Mouse (Mus musculus) cerebellum, postnatal 4 days (tissue): Measurements from ENCODE around the gene Rgcc.
A peak's percentile ranks its signal among the peaks of the same experiment; 100 is the strongest.

Experiments used
- DNase-seq, 2 experiments: peaks; one replicate each; pipeline ENCODE4 v3.0.0; 2022; ENCODE audit warnings: low spot score in 2 of 2, mixed read lengths in 1 of 2

The Rgcc gene

GRCm38 (mm10) chr14:79300641-79301350 is 649 bp downstream of the Rgcc start:
- DNase-seq: peak in 1 of 2 experiments; percentile 26

- no peak for DNase-seq
Observed at GRCm38 (mm10) chr14:79299796-79300195, 1.6 kb downstream of the Rgcc start.

DNA sequence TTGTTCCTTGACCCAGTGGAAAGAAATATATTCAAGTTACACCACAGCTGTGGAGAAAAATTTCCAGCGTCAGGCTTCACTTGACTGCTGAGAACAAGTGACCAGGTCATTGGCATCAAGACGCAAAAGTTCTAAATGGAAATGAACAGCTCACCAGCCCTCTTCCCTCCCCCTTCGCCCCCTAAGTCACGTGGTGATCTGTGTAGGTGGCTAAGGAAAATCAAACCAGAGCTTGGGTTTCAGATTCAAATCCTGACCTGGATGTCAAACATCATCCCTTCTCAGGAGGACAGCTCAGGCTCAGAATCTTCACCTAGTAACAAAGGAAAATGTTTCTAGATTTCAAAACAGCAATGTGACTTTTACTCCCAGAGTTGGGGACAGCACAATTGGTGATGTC is 2.2 kb downstream of the Rgcc start:
- no peak for DNase-seq

DNA sequence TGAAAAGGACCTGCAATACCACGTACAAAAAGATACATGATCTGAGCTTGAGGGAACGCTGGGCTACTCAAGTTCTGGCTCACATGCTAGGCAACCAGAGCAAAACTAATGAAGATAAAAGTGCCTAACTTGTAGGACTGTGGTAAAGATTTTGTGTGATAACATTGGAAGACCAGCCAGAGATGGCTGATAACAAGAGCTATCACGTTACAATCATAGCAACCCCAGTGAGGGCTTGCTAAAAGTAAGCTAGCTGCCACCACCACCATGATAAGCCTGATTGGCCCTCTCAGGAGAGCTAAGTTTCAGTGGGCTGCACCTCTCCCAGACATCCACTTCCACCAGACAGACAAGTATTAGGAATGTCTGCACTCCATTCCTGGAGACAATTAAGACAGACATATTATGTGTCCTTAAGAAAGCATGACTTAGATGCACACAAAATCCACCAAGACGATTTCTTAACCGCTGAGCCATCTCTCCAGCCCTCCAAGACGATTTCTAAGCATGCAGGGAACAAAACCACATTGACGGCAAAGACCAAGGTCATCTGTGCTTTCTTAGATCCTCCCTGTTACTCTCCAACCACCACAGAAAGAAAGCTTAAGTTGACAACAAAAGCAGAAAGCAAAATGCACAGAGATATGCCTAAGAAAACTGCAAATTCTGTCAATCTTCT is 3.0 kb downstream of the Rgcc start:
- no peak for DNase-seq

- no peak for DNase-seq
Observed at GRCm38 (mm10) chr14:79296836-79297235, 4.6 kb downstream of the Rgcc start.

DNA sequence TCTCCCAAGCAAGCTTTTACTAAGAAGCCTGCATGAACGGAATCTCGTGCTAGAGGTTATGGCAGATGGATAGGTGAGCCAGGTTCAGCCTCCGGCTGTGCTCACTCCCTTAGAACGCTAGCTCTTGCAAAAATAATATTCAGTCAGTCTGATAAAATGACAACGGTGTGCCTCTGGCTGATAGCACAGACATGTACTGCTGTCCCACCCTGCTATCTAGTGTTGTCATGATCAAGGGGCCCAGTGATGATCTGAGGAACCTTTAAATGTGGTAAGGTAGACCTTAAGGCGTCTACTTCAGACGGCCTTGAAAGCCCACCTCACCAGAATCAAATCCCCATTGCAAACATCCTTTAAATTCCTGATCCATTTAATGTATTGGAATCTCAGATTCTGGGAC is 5.2 kb downstream of the Rgcc start:
- no peak for DNase-seq

GRCm38 (mm10) chr14:79295579-79295978 is 5.9 kb downstream of the Rgcc start:
- no peak for DNase-seq

DNA sequence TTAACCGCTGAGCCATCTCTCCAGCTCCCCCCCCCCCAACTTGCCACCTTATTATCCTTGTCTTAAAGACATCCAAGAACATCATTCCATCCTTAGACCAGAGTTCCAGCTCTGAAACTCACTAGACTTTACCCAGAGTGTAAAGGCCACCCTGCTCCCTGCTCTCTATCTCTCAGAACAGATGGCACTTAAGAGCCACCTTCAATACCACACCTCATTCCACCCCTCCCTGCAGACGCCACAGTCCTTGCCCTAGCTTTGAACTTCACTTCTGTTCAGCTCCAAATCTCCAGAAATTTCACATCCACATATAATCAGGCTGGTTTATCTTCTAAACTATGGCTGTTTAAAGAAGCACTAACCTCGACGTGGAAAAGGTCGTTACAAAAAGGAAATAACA is 6.5 kb downstream of the Rgcc start:
- DNase-seq: no peak

DNA sequence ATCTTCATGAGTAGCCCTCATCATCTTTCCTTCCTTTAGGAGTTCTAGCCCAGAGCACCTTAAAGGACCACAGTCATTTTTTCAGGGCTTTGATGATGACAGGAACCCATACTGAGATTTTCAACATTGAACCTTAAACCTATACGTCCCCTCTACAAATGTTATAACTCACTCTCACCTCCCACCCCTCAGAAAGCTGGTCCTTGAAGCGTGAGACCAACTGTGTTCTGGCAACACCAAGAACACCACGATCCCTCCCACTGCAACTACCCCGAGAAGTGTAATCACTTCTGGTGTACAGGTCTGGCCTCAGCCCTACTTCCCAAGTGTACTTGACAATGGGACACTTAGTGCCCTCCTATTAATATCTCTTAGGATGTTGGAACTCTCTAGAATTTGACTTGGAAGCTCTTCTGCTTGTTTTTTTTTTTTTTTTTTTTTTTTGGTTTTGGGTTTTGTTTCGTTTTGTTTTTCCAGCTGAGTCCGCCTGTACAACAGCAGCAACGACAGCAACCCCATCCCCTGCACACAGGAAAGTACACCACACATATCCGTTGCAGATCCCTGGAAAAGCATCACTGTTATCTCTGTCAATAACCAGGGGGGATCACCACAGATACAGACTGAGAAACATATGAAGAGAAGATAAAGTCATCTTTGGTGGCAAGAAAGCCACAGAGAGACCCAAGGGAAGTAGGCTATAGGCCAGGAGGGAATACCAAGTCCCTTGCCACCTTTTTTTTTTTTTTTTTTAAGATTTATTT is 7.2 kb downstream of the Rgcc start:
- no peak for DNase-seq

GRCm38 (mm10) chr14:79293119-79293780 is 8.2 kb downstream of the Rgcc start:
- DNase-seq: peak in 1 of 2 experiments; percentile 31

DNA sequence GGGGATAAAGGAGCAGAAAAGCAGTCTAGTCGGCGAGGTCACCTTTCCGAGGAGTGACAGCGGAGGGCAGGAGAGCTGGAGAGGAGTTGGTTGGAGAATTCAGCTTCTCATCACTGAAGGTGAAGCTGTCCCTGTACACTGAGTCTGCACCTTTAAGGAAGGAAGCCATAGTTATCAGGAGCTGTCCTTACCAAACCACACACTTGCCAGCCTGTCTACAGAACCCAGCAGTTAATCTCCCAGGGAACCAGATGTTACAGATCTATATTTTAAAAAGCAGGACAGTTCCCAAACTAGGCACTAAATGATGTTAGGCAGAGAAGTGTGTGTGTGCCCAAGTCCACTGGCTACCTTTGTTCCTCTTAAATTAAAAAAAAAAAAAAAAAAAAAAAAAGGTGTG is 9.8 kb downstream of the Rgcc start:
- DNase-seq: no peak

DNA sequence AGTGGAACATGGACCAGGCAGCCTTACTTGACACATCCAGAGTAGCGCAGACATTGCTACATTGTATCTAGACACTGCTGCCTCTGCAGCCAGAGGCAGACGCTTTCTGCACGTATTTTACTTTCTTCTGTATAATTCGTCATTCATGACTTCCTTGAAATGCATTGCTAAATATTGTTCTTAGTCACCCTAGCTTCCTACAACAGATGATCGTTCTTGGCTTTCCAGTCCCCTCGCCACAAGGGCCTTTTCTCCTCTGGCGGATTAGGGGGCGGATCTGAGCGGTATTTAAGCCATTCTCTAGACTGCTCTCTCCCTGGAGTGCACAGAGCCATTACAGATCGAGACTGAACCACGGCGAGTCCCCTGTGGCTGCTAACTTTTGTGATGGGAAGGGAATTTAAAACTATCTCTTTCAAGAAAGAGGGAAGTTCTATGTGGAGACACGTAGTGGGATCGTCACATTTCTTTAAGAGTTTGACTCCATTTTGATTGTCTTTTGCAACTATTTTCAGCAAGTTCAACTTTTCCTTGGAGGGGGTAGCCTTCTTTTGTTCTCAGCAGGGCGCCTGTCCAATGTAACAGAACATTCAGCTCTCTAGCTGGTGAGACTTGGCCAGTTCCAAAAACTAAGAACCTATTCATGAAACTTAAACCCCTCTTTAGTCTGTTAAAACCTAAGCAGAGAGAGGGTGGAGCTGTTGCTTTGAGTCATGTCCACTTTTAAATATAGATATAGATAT is 10.6 kb downstream of the Rgcc start:
- DNase-seq: no peak

DNA sequence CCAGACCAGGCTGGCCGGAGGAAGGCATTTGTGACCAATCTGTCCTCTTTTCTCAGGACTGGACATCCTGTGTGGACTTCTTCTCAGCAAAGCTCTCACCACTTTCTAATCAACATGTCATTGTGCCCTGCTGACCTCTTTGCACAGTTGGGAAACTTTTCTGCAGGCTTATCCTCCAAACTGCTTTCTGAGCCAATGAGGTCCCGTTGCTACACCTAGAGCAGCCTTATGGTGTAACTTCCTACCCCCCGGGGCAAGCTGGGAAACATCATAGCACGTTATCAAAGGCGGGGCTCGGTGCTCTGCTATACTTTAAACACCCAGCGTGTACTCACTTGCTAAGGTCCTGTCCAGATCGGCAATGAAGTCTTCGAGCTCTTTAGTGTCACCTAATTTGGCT is 11.5 kb downstream of the Rgcc start:
- no peak for DNase-seq

- peak in 1 of 2 experiments; percentile 33 for DNase-seq
Observed at GRCm38 (mm10) chr14:79288280-79288679, 13.2 kb downstream of the Rgcc start.

DNA sequence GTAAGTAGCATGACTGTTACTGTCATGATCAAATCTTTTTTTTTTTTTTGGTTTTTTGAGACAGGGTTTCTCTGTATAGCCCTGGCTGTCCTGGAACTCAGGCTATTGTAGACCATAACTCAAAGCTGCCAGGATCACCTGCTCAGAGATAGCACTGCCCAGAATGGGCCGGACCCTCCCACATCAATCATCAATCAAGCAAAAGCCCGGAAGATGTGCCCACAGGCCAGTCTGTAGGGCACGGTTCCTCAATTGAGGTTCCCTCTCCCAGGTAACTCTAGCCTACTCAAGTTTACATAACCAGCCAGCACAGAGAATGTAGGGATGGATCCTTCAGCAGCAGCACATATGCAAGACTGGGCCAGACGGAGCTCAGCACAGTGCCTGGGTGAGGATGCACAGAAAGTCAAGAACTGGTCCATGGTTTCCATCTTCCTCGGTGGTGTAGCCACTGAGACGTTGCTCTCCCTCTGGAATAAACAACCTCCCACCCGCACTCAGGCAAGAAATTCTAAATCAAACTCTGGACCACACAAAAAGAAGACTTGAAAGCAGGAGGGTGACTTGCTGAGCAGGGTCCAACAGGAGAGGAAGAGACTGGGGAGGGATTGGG is 14.1 kb downstream of the Rgcc start:
- no peak for DNase-seq

- no peak for DNase-seq
Observed at GRCm38 (mm10) chr14:79285549-79285948, 15.9 kb downstream of the Rgcc start.

- DNase-seq: no peak
Observed at GRCm38 (mm10) chr14:79284616-79285015, 16.8 kb downstream of the Rgcc start.

DNA sequence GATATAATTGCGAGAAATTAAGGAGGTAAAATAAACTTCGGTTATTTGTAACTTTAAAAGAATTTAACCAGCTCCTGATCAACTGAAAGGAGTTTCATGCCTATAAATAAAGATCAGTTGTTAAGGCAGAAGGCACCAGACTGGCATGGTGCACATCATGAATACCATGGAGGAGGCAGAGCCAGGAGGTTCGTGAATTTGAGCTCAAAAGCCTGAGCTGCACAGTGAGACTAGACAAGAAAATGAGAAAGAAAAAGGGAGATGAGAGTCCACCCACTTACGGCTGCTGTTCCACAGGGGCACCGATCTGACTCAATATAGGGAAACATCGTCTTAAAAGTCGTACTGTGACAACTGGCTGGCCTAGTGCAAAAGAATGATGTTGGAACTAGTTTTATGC is 17.5 kb downstream of the Rgcc start:
- no peak for DNase-seq

GRCm38 (mm10) chr14:79281894-79282553 is 19.4 kb downstream of the Rgcc start:
- DNase-seq: no peak

GRCm38 (mm10) chr14:79280456-79280855 is 21.0 kb downstream of the Rgcc start:
- no peak for DNase-seq

GRCm38 (mm10) chr14:79279494-79279893 is 22.0 kb downstream of the Rgcc start:
- DNase-seq: no peak
